Mouse (Mus musculus): Measurements from ENCODE around the gene Sesn3. TPM values are rescaled to one million over a fixed set of nuclear protein-coding genes. Genes with fewer than 3 reads are reported as not detected.

Gene Sesn3
- polyA plus RNA-seq, 1 experiment from 2014 or later: 13.4 TPM

DNA sequence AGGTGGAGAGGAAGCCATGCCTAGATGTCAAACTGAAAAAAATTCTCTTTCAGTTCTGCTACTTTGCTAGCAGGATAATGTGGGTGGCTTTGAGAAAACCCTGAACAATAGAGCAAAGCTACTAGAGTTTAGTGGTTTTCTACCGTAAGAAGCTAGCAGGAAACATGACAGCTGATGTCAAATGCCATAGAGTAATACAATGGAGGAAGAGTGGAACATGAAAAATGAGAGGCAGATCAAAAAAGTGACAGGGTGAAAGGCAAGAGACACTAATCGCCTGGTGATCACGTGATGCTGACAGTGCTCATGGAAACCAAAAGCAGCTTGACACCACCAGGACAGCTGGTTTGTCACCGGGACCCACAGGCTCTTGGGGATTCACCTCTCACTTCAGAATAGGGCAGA is 12.3 kb upstream of the Sesn3 start:
- 79% methylated on average over 4 of the region's 4 CpGs for WGBS
- Histone ChIP-seq H3K9me3 (no peaks in the 10 kb centered on the region), H3K27me3 (ENCODE audit: insufficient read depth, poor library complexity, severe bottlenecking) (no peaks in the 10 kb centered on the region), H3K4me3 (no peak overlapping the region), H3K4me1 (replicated peaks) (no peaks in the 10 kb centered on the region), H3K36me3 (no peaks in the 10 kb centered on the region), H3K27ac (no peak overlapping the region)
- no peak for DNase-seq (ENCODE audit: low spot score)

GRCm38 (mm10) chr9:14266470-14266869 is 8.4 kb upstream of the Sesn3 start:
- WGBS: 17% methylated on average over 2 of the region's 2 CpGs
- Histone ChIP-seq H3K36me3 (no peaks in the 10 kb centered on the region), H3K27me3 (ENCODE audit: insufficient read depth, poor library complexity, severe bottlenecking) (no peaks in the 10 kb centered on the region), H3K4me3 (no peak overlapping the region), H3K4me1 (replicated peaks) (no peaks in the 10 kb centered on the region), H3K27ac (no peak overlapping the region), H3K9me3 (no peaks in the 10 kb centered on the region)
- no peak for DNase-seq (ENCODE audit: low spot score)

- H3K27ac ChIP-seq: no peak overlapping the region
- H3K9me3 ChIP-seq: no peaks in the 10 kb centered on the region
- H3K27me3 ChIP-seq (ENCODE audit: insufficient read depth, poor library complexity, severe bottlenecking): no peaks in the 10 kb centered on the region
- WGBS: 83% methylated on average over 2 of the region's 2 CpGs
- H3K36me3 ChIP-seq: no peaks in the 10 kb centered on the region
- no peak overlapping the region for H3K4me3 ChIP-seq
- no peaks in the 10 kb centered on the region for H3K4me1 ChIP-seq (replicated peaks)
- DNase-seq (ENCODE audit: low spot score): no peak
Observed at GRCm38 (mm10) chr9:14268578-14268977, 6.3 kb upstream of the Sesn3 start.

GRCm38 (mm10) chr9:14272921-14273320 is 1.9 kb upstream of the Sesn3 start:
- no peak for DNase-seq (ENCODE audit: low spot score)
- no peaks in the 10 kb centered on the region for H3K27me3 ChIP-seq (ENCODE audit: insufficient read depth, poor library complexity, severe bottlenecking)
- H3K36me3 ChIP-seq: no peaks in the 10 kb centered on the region
- 91% methylated on average over 1 of the region's 1 CpGs for WGBS
- no peaks in the 10 kb centered on the region for H3K9me3 ChIP-seq
- peaks cover 19% of the 10 kb centered on the region for H3K4me1 ChIP-seq (replicated peaks)
- no peak overlapping the region for H3K27ac ChIP-seq
- no peak overlapping the region for H3K4me3 ChIP-seq

- WGBS: 37% methylated on average over 5 of the region's 5 CpGs
- Histone ChIP-seq H3K27me3 (ENCODE audit: insufficient read depth, poor library complexity, severe bottlenecking) (no peaks in the 10 kb centered on the region), H3K36me3 (no peaks in the 10 kb centered on the region), H3K4me3 (peak overlapping the region; percentile 94), H3K27ac (peak overlapping the region; percentile 95), H3K9me3 (no peaks in the 10 kb centered on the region), H3K4me1 (replicated peaks) (peaks cover 22% of the 10 kb centered on the region)
- DNase-seq (ENCODE audit: low spot score): no peak
Observed at GRCm38 (mm10) chr9:14274586-14274985, 281 bp upstream of the Sesn3 start.

GRCm38 (mm10) chr9:14275792-14276480 is 1.1 kb downstream of the Sesn3 start:
- H3K4me1 ChIP-seq (replicated peaks): peaks cover 22% of the 10 kb centered on the region
- peak overlapping the region; percentile 94 for H3K4me3 ChIP-seq
- WGBS: under 1% methylated on average over 54 of the region's 54 CpGs
- peak overlapping the region; percentile 95 for H3K27ac ChIP-seq
- no peaks in the 10 kb centered on the region for H3K9me3 ChIP-seq
- peak; percentile 99 for DNase-seq (ENCODE audit: low spot score)
- no peaks in the 10 kb centered on the region for H3K27me3 ChIP-seq (ENCODE audit: insufficient read depth, poor library complexity, severe bottlenecking)
- H3K36me3 ChIP-seq: no peaks in the 10 kb centered on the region

DNA sequence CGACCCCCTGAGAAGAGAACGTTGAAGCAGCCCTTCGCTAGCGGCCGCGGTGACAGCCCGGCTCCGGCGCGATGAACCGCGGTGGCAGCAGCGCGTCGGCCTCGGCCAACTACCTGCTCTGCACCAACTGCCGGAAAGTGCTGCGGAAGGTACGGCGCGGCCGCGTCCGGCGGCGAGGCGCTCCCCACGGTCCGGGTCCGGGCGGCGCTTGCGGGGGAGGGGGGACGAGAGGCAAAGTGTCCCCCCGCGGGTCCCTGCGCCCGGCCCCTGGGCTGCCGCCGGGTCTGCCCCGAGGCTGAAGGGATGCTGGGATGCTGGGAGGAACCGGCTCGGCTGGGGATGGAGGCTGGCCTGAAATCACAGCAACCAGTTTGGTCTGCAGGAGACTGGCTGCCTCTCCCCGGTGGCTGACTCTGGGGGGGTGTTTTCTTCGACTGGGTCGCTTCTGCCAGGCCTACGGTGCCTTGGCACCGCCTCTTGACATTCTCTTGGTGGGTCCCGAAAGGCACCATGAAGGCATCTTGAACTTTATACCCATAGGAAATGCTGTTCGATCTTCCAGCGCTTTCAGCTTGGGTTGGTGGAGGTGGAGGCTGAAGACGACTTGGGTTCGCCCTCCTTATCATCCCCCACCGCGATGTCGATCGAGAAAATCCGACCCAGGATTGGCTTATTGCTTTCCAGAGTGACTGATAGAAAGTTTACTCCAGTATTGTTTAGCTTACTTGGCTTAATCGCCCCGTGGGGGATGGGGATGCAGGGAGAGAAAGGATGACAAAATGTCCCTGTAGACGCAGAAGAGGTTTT is 1.8 kb downstream of the Sesn3 start:
- peaks cover 22% of the 10 kb centered on the region for H3K4me1 ChIP-seq (replicated peaks)
- peak overlapping the region; percentile 94 for H3K4me3 ChIP-seq
- peak overlapping the region; percentile 95 for H3K27ac ChIP-seq
- H3K27me3 ChIP-seq (ENCODE audit: insufficient read depth, poor library complexity, severe bottlenecking): no peaks in the 10 kb centered on the region
- no peak for DNase-seq (ENCODE audit: low spot score)
- H3K36me3 ChIP-seq: no peaks in the 10 kb centered on the region
- H3K9me3 ChIP-seq: no peaks in the 10 kb centered on the region
- under 1% methylated on average over 60 of the region's 61 CpGs for WGBS

DNA sequence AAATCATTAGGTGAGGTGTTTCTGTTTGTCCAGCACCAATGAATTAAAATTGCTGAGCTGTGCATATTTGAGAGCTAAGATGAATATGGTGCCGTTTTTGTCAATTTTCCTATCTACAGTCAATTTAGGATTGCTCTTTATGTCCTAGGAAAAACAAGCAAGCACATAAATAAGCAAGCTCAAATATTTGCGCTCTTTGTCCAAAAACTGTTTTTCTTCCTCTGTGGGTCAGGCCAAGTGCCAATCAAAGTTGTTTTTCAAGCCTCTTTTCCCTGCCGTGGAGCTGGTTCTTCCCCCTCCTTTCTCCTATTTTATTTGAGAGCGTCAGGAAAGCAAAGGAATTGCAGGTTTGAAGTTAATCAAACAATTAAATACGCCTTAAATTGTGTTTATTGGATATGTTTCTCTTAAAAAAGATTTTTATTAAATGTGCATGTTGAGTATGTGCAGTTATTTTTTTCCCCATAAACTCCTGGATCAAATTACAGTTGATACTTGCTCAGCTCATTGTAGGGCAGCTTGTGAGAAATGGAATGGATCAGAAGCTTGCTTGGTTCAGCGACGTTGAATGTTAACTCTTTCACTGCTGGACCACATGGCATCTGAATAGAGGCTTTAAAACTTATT is 2.6 kb downstream of the Sesn3 start:
- peak overlapping the region; percentile 94 for H3K4me3 ChIP-seq
- H3K27me3 ChIP-seq (ENCODE audit: insufficient read depth, poor library complexity, severe bottlenecking): no peaks in the 10 kb centered on the region
- no peaks in the 10 kb centered on the region for H3K9me3 ChIP-seq
- peaks cover 22% of the 10 kb centered on the region for H3K4me1 ChIP-seq (replicated peaks)
- H3K27ac ChIP-seq: peak overlapping the region; percentile 95
- under 1% methylated on average over 7 of the region's 7 CpGs for WGBS
- peak; percentile 7 for DNase-seq (ENCODE audit: low spot score)
- no peaks in the 10 kb centered on the region for H3K36me3 ChIP-seq

DNA sequence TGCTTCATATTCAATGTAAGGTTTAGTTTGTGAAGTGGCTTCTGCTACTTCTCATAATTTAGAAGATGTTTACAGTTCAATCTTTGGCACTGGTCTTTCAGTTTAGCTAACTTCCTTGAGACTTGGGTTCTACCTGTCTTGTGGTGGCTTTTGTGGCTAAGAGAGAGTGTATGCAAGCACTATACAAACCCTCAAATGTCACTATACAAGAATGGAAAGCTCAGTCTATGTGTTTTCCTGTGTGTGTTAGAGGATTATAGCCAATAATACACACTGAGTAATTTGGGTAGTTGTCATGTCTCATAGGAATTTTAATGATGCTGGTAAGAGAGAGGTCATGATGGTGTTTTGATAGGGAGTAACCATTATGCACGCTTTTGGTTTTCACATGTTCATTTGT is 5.8 kb downstream of the Sesn3 start:
- H3K4me3 ChIP-seq: no peak overlapping the region
- DNase-seq (ENCODE audit: low spot score): no peak
- H3K27me3 ChIP-seq (ENCODE audit: insufficient read depth, poor library complexity, severe bottlenecking): no peaks in the 10 kb centered on the region
- WGBS: 87% methylated on average over 1 of the region's 1 CpGs
- peaks cover 10% of the 10 kb centered on the region for H3K4me1 ChIP-seq (replicated peaks)
- H3K27ac ChIP-seq: no peak overlapping the region
- H3K36me3 ChIP-seq: no peaks in the 10 kb centered on the region
- H3K9me3 ChIP-seq: no peaks in the 10 kb centered on the region

- 65% methylated on average over 3 of the region's 3 CpGs for WGBS
- no peaks in the 10 kb centered on the region for H3K27me3 ChIP-seq (ENCODE audit: insufficient read depth, poor library complexity, severe bottlenecking)
- H3K27ac ChIP-seq: no peak overlapping the region
- no peak for DNase-seq (ENCODE audit: low spot score)
- H3K4me3 ChIP-seq: no peak overlapping the region
- no peaks in the 10 kb centered on the region; the same call in 1 of the 2 replicates for H3K4me1 ChIP-seq (replicated peaks)
- no peaks in the 10 kb centered on the region for H3K36me3 ChIP-seq
- no peaks in the 10 kb centered on the region for H3K9me3 ChIP-seq
Observed at GRCm38 (mm10) chr9:14285036-14285435, 10.2 kb downstream of the Sesn3 start.

DNA sequence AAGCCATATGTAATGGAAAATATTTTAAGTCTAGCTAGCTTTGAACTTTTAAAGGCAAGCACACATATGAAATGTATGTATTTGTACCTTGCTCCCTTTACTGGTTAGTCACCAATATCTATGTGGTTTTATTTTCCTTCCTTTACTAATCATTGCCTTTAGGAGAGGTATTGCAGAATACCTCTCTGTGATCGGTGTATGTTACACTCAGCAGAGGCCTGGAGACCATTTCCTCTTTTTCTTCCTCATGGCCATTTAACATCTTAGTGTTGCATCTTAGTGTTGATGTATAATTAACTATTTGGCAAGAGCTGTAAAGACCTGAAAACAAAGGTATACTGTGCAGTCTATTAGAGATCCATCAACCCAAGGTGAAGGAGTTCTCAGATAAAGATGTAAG is 12.4 kb downstream of the Sesn3 start:
- 92% methylated on average over 1 of the region's 1 CpGs for WGBS
- H3K4me1 ChIP-seq (replicated peaks): no peaks in the 10 kb centered on the region; the same call in 1 of the 2 replicates
- no peak overlapping the region for H3K4me3 ChIP-seq
- H3K36me3 ChIP-seq: no peaks in the 10 kb centered on the region
- no peak for DNase-seq (ENCODE audit: low spot score)
- no peaks in the 10 kb centered on the region for H3K27me3 ChIP-seq (ENCODE audit: insufficient read depth, poor library complexity, severe bottlenecking)
- H3K9me3 ChIP-seq: no peaks in the 10 kb centered on the region
- H3K27ac ChIP-seq: no peak overlapping the region

DNA sequence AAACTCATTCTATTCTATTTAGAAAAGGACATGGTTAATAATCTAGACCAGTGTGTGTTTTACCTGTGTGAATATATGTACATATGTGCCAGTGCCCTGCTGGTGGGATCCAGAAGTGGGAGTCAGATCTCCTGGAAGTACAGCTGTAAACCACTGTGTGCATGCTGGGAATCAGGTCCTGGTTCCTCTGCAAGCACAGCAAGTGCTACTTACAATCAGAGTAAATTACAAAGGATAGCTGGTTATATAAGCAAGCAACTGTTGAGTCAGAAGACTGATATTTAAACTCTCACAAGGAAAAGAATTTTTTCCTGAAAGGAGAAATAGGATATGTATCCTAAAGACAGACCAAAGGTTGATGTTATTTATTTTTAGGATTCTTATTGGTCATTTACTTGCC is 13.6 kb downstream of the Sesn3 start:
- DNase-seq (ENCODE audit: low spot score): no peak
- H3K9me3 ChIP-seq: no peaks in the 10 kb centered on the region
- H3K4me3 ChIP-seq: no peak overlapping the region
- no peaks in the 10 kb centered on the region for H3K36me3 ChIP-seq
- H3K27ac ChIP-seq: no peak overlapping the region
- H3K27me3 ChIP-seq (ENCODE audit: insufficient read depth, poor library complexity, severe bottlenecking): no peaks in the 10 kb centered on the region
- no peaks in the 10 kb centered on the region; the same call in 1 of the 2 replicates for H3K4me1 ChIP-seq (replicated peaks)

GRCm38 (mm10) chr9:14293866-14294265 is 19.0 kb downstream of the Sesn3 start:
- no peaks in the 10 kb centered on the region for H3K36me3 ChIP-seq
- no peaks in the 10 kb centered on the region for H3K9me3 ChIP-seq
- DNase-seq (ENCODE audit: low spot score): no peak
- no peaks in the 10 kb centered on the region for H3K4me1 ChIP-seq (replicated peaks)
- 96% methylated on average over 1 of the region's 1 CpGs for WGBS
- H3K4me3 ChIP-seq: no peak overlapping the region
- H3K27me3 ChIP-seq (ENCODE audit: insufficient read depth, poor library complexity, severe bottlenecking): no peaks in the 10 kb centered on the region
- H3K27ac ChIP-seq: no peak overlapping the region

Measured in hindbrain, embryonic 10.5 days (tissue).